Mouse (Mus musculus): ENCODE results near the gene C2cd2l. TPM values are rescaled to one million over a fixed set of nuclear protein-coding genes. Genes with fewer than 3 reads are reported as not detected.

Gene C2cd2l
- polyA plus RNA-seq, 1 experiment from 2014 or later: 9.5 TPM

DNA sequence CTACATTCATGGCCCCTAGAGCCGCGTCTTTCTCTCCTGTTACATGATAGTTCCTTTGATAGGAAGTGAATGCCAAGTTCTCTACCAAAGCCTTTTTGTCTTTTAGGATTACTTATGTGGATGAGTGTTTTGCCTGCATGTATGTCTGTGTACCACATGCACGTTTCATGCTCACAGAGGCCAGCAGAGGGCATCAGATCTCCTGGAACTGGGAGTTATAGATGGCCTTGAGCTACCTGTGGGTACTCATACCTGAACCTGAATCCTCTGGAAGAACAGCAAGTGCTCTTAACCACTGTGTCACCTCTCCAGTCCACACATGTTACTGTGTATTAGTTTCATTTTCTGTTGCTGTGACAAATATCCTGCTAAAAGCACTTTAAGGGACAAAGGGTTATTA, 27.6 kb downstream of the C2cd2l start:
- no peak for ATAC-seq (ENCODE audit: low read depth)

DNA sequence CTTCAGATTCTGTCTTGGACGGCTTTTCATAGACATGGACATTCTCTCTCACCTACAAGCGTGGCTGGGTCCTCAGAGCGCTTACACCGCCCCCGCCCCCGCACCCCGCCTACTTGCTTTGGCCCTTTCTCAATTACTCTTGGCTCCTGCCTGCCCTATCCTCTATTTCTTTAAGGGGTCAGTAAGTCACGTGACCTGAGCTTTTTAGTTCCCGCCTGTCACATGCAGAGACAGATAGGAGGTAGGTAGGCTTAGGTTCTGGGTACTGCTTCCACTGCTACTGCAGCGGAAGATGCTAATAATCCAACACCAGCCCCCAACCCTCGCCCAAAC, 31.2 kb downstream of the C2cd2l start:
- ATAC-seq (ENCODE audit: low read depth): no peak
- Histone ChIP-seq H3K9ac (ENCODE audit: low read depth, low read length) (no peak overlapping the region), H3K4me1 (ENCODE audit: control insufficient read depth, insufficient read depth, low read length) (peaks cover 11% of the 10 kb centered on the region; the same call in 1 of the 2 replicates), H3K4me2 (ENCODE audit: low read depth, low read length) (peak overlapping the region; percentile 80; the same call in 1 of the 2 replicates), H3K27me3 (replicated peaks; ENCODE audit: control insufficient read depth, insufficient read depth, low read length) (peaks cover 34% of the 10 kb centered on the region), H3K27ac (replicated peaks; ENCODE audit: low read depth, low read length) (no peak overlapping the region), H3K36me3 (ENCODE audit: control insufficient read depth, insufficient read depth, low read length) (peaks cover 34% of the 10 kb centered on the region), H3K9me3 (ENCODE audit: control insufficient read depth, low read length) (no peaks in the 10 kb centered on the region), H3K4me3 (ENCODE audit: low read depth, low read length) (peak overlapping the region; percentile 55)
- DNase-seq (ENCODE audit: low spot score): no peak
- 10% methylated on average over 11 of the region's 11 CpGs for WGBS

More for the DNA sequence above, 27.6 kb downstream of the C2cd2l start:
- H3K9ac ChIP-seq (ENCODE audit: low read depth, low read length): no peak overlapping the region
- peaks cover 27% of the 10 kb centered on the region for H3K27me3 ChIP-seq (replicated peaks; ENCODE audit: control insufficient read depth, insufficient read depth, low read length)
- no peaks in the 10 kb centered on the region for H3K9me3 ChIP-seq (ENCODE audit: control insufficient read depth, low read length)
- no peak overlapping the region for H3K27ac ChIP-seq (replicated peaks; ENCODE audit: low read depth, low read length)
- H3K36me3 ChIP-seq (ENCODE audit: control insufficient read depth, insufficient read depth, low read length): peaks cover 68% of the 10 kb centered on the region
- WGBS: 71% methylated on average over 3 of the region's 3 CpGs
- peak; percentile 48 for DNase-seq (ENCODE audit: low spot score)
- no peak overlapping the region for H3K4me3 ChIP-seq (ENCODE audit: low read depth, low read length)
- no peak overlapping the region for H3K4me2 ChIP-seq (ENCODE audit: low read depth, low read length)
- peaks cover 6% of the 10 kb centered on the region; the same call in 1 of the 2 replicates for H3K4me1 ChIP-seq (ENCODE audit: control insufficient read depth, insufficient read depth, low read length)

DNA sequence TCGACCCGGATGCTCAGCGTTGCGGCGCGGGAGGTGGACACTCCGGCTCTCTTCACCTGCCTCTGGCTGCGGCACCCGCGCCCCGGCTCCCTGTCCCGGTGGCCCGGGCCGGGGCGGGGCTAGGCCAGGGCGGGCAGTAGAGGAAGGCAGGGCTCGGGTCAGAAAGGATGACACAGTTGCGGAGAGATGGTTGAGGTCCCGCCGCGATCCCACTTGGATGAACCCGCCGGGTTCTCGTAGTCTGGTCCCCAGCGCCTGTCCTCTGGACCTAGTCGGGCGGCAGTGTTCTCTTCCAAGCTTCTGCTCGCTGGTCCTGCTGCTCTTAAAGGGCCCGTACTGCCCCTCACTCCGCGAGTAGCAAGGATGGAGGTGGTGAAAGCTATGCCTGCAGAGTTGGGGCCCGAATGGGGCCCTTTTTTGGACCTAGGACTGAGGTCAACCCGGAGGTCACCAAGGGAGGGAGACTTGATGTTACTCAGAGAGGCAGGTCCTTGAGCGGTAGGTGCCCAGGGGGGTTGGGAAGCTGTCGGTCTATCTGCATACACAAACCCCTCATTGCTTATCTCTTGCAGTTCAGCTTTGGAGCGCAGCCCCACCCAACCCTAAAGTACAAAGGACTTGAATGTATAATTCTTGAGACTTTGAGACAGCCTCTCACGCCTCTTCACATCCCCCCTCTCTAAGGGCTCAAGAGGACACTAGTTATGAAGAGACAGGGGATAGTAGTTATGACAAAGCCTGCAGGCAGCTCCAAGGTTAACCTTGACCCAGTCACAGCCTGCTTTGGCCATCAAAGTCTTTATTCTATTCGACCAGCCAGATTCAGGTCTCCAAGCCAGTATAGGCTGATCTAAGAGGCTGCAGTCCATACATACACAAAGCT, 31.8 kb downstream of the C2cd2l start, which contains the start of gene Abcg4:
Gene Abcg4, minus strand, starts transcription at position 540 of the 883 bp plus-strand sequence.
- peaks cover 11% of the 10 kb centered on the region; the same call in 1 of the 2 replicates for H3K4me1 ChIP-seq (ENCODE audit: control insufficient read depth, insufficient read depth, low read length)
- peak within 1 kb of the TSS; percentile 74 for H3K9ac ChIP-seq (ENCODE audit: low read depth, low read length)
- H3K36me3 ChIP-seq (ENCODE audit: control insufficient read depth, insufficient read depth, low read length): peaks cover 28% of the 10 kb centered on the region
- no peak within 1 kb of the TSS for H3K27ac ChIP-seq (replicated peaks; ENCODE audit: low read depth, low read length)
- ATAC-seq (ENCODE audit: low read depth) (peak; percentile 56), DNase-seq (ENCODE audit: low spot score) (peak; percentile 25)
- H3K27me3 ChIP-seq (replicated peaks; ENCODE audit: control insufficient read depth, insufficient read depth, low read length): peaks cover 34% of the 10 kb centered on the region
- H3K4me3 ChIP-seq (ENCODE audit: low read depth, low read length): peak within 1 kb of the TSS; percentile 55
- H3K4me2 ChIP-seq (ENCODE audit: low read depth, low read length): peak within 1 kb of the TSS; percentile 80
- WGBS: 3% methylated on average over 25 of the region's 38 CpGs
- H3K9me3 ChIP-seq (ENCODE audit: control insufficient read depth, low read length): no peaks in the 10 kb centered on the region

DNA sequence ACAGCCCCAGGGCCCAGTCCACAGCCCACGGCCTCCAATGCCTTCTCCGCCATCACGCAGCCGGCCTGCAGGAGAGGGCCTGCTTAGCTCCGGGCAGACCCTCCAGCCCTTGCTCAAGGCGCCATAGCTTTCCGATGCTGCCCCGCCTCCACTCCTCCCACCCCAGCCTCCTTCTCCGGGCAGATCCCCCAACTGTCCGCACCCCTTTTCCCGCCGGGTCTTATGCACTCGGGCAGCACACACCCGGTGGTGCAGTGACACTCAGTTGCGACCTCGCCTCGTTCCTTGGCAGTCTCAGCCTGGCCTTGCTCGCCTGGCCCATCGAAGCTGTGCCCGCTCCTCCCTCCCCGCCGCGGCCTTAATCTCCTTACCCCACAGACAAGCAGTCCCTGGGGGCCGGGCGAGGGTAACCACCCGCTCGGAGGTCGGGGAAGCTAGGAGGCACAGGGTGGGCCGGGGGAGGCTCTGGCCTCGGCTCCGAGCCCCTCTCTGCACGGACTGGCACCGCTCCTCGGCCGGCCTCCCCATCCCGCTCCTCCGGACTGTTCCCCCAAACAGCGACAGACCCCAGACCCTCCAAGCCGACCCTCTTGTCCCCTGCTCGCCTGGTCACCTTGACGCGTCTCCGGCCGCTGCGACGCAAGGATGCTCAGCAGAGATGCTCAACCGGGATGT, 32.5 kb downstream of the C2cd2l start:
- Histone ChIP-seq H3K4me1 (ENCODE audit: control insufficient read depth, insufficient read depth, low read length) (peaks cover 11% of the 10 kb centered on the region; the same call in 1 of the 2 replicates), H3K9ac (ENCODE audit: low read depth, low read length) (peak overlapping the region; percentile 74), H3K4me2 (ENCODE audit: low read depth, low read length) (peak overlapping the region; percentile 80), H3K36me3 (ENCODE audit: control insufficient read depth, insufficient read depth, low read length) (peaks cover 21% of the 10 kb centered on the region), H3K27me3 (replicated peaks; ENCODE audit: control insufficient read depth, insufficient read depth, low read length) (peaks cover 34% of the 10 kb centered on the region), H3K9me3 (ENCODE audit: control insufficient read depth, low read length) (no peaks in the 10 kb centered on the region), H3K27ac (replicated peaks; ENCODE audit: low read depth, low read length) (no peak overlapping the region), H3K4me3 (ENCODE audit: low read depth, low read length) (peak overlapping the region; percentile 55)
- DNase-seq (ENCODE audit: low spot score) (peak; percentile 39), ATAC-seq (ENCODE audit: low read depth) (peak; percentile 62)
- WGBS: under 1% methylated on average over 29 of the region's 47 CpGs

DNA sequence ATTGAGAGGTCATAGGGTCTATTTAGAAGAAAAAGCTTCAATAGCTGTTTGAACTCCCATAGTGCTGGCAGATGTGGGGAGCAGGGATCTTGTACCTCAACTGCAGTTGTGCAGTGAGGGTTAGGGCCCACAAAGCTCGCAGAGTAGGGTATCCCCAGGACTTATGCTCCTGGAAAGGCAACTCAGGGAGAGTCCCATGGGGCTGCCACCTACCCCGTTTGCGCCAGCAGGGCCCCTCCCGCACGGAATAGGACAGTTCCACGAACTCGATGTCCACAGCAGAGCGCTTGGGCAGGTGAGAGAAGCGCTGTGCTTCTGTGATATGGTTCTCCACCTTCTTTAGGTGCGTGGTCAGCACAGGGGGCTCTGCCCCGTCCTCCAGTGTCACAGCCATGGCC, 33.1 kb downstream of the C2cd2l start:
- DNase-seq (ENCODE audit: low spot score): no peak
- peaks cover 11% of the 10 kb centered on the region; the same call in 1 of the 2 replicates for H3K4me1 ChIP-seq (ENCODE audit: control insufficient read depth, insufficient read depth, low read length)
- ATAC-seq (ENCODE audit: low read depth): no peak

DNA sequence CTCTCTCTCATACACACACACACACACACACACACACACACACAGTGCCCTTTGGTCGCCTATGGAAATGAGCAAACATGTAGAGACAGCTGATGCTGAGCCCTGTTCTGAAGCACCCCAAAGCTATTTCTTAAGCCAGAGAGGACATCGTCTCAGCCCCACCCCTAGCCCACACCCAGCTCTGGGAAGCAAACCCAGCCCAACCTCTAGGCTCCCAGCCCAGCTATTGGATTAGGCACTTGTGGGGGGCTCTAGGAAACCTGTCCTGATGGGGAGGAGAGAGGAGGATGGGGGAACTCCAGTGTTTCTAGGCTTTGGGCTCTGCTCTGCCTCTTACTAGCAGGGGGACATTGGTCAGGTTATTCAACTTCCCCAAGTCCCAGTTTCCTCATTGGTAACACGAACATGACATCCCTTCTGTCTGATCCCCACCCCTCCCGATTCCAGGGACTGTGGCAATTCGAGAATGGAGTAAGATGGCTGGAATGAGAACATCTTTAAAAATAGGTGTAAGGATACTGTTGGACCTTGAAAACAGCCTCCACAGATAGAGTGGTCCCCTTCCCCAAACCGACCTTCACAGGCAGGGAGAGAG, 33.7 kb downstream of the C2cd2l start:
- Histone ChIP-seq H3K4me2 (ENCODE audit: low read depth, low read length) (no peak overlapping the region), H3K4me1 (ENCODE audit: control insufficient read depth, insufficient read depth, low read length) (peaks cover 11% of the 10 kb centered on the region; the same call in 1 of the 2 replicates), H3K9ac (ENCODE audit: low read depth, low read length) (no peak overlapping the region), H3K9me3 (ENCODE audit: control insufficient read depth, low read length) (no peaks in the 10 kb centered on the region), H3K27me3 (replicated peaks; ENCODE audit: control insufficient read depth, insufficient read depth, low read length) (peaks cover 34% of the 10 kb centered on the region), H3K4me3 (ENCODE audit: low read depth, low read length) (no peak overlapping the region), H3K36me3 (ENCODE audit: control insufficient read depth, insufficient read depth, low read length) (peaks cover 10% of the 10 kb centered on the region; the same call in 1 of the 2 replicates), H3K27ac (replicated peaks; ENCODE audit: low read depth, low read length) (no peak overlapping the region)
- ATAC-seq (ENCODE audit: low read depth) (no peak), DNase-seq (ENCODE audit: low spot score) (no peak)
- WGBS: 7% methylated on average over 6 of the region's 6 CpGs

More for the DNA sequence above, 33.1 kb downstream of the C2cd2l start:
- WGBS: 8% methylated on average over 8 of the region's 11 CpGs
- Histone ChIP-seq H3K27me3 (replicated peaks; ENCODE audit: control insufficient read depth, insufficient read depth, low read length) (peaks cover 34% of the 10 kb centered on the region), H3K9ac (ENCODE audit: low read depth, low read length) (peak overlapping the region; percentile 74), H3K4me3 (ENCODE audit: low read depth, low read length) (peak overlapping the region; percentile 55), H3K4me2 (ENCODE audit: low read depth, low read length) (peak overlapping the region; percentile 80), H3K36me3 (ENCODE audit: control insufficient read depth, insufficient read depth, low read length) (peaks cover 15% of the 10 kb centered on the region; the same call in 1 of the 2 replicates), H3K9me3 (ENCODE audit: control insufficient read depth, low read length) (no peaks in the 10 kb centered on the region), H3K27ac (replicated peaks; ENCODE audit: low read depth, low read length) (no peak overlapping the region)

DNA sequence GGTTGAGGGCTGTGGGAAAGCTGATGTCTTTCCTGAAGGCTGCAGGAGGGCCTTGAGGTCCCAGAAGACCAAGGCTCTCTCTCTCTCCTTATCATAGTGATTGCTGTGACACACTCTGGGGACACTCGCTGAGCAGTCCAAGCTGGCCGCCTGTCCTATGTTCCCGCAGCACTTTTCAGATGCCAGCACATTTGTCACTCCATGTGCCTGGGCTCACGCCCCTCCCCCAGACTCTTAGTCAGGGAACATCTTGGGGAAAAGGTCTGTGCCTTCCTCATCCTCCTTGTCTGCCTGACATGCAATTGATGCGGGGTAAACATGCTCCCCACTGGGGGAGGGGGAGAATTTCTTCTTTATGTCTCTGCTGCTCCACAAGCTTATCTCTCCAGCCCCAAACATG, 36.9 kb downstream of the C2cd2l start:
- no peak overlapping the region for H3K9ac ChIP-seq (ENCODE audit: low read depth, low read length)
- peaks cover 8% of the 10 kb centered on the region; the same call in 1 of the 2 replicates for H3K4me1 ChIP-seq (ENCODE audit: control insufficient read depth, insufficient read depth, low read length)
- peaks cover 13% of the 10 kb centered on the region for H3K27me3 ChIP-seq (replicated peaks; ENCODE audit: control insufficient read depth, insufficient read depth, low read length)
- WGBS: 68% methylated on average over 5 of the region's 5 CpGs
- DNase-seq (ENCODE audit: low spot score) (no peak), ATAC-seq (ENCODE audit: low read depth) (no peak)
- no peaks in the 10 kb centered on the region for H3K9me3 ChIP-seq (ENCODE audit: control insufficient read depth, low read length)
- no peak overlapping the region for H3K27ac ChIP-seq (replicated peaks; ENCODE audit: low read depth, low read length)
- 0 out of 2 replicates have a peak, but pooled peaks cover 5% of the 10 kb centered on the region for H3K36me3 ChIP-seq (ENCODE audit: control insufficient read depth, insufficient read depth, low read length)
- H3K4me2 ChIP-seq (ENCODE audit: low read depth, low read length): no peak overlapping the region
- no peak overlapping the region for H3K4me3 ChIP-seq (ENCODE audit: low read depth, low read length)

DNA sequence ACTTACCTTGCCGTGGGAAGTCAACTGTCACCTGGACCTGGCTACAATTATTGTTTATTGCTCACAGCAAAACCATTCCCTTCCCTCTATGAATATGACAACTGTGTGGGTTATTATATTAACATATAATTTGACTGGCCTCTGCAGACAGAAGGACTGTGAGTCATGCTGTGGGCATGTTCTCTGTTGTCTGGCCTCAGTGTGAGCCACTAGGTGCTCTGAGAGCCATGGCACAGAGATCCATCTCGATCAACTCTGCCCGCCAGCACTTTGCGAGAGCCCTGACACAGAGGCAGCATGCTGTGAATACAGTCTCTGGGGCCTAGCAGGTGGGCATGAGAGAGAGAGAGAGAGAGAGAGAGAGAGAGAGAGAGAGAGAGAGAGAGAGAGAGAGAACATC, 50.1 kb downstream of the C2cd2l start:
- no peaks in the 10 kb centered on the region for H3K27me3 ChIP-seq (replicated peaks; ENCODE audit: control insufficient read depth, insufficient read depth, low read length)
- peaks cover 6% of the 10 kb centered on the region; the same call in 1 of the 2 replicates for H3K9me3 ChIP-seq (ENCODE audit: control insufficient read depth, low read length)
- H3K27ac ChIP-seq (replicated peaks; ENCODE audit: low read depth, low read length): no peak overlapping the region
- WGBS: 92% methylated on average over 4 of the region's 4 CpGs
- H3K36me3 ChIP-seq (ENCODE audit: control insufficient read depth, insufficient read depth, low read length): no peaks in the 10 kb centered on the region
- ATAC-seq (ENCODE audit: low read depth) (no peak), DNase-seq (ENCODE audit: low spot score) (no peak)
- no peak overlapping the region for H3K9ac ChIP-seq (ENCODE audit: low read depth, low read length)
- peaks cover 8% of the 10 kb centered on the region for H3K4me1 ChIP-seq (ENCODE audit: control insufficient read depth, insufficient read depth, low read length)
- H3K4me2 ChIP-seq (ENCODE audit: low read depth, low read length): no peak overlapping the region
- no peak overlapping the region for H3K4me3 ChIP-seq (ENCODE audit: low read depth, low read length)

Data from embryonic facial prominence, embryonic 14.5 days (tissue).